Comparison of ENCODE assay signal across 28 mouse cellular contexts in the genomic region with DNA sequence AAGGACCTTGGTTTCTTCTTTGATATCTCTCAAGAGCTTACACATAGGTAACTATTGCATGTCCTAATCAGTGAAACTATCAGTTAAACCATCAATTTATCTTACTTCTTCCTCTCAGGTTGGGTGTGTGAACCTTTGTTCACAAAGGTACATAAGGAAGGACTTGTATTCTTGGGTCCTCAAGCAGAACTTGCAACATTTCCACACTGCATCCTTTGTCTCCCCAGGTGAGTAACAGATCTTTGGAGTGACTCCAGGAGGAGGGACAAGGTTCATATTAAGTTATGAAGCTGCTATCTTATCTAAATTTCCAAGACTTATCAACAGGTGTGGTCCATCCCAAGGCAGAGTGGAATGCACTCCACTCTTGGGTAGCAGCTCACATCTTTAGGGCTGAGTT.
DNase-seq lines count a peak whose midpoint lies in the region; ATAC-seq lines count a peak whose summit lies in the region.
"Had no signal": no experiment of that assay in that cellular context is flagged by ENCODE, and none has a peak within 500 bp of the region (broad histone marks: within the 10 kb centered on the region; RNA-seq: fewer than 3 reads in every experiment).

No protein-coding gene starts in this region.

- DNase-seq in heart, adult 11 months: peak; percentile 18
- peak; percentile 8 for DNase-seq in large intestine, adult 2 months (ENCODE audit: low read depth, low spot score)
- no peak for DNase-seq in cerebellum, postnatal 36 days
- DNase-seq: adrenal gland, adult 8-10 months; adrenal gland, postnatal 14 days; adrenal gland, postnatal 36 days; B cell, adult 2 months; cerebellum, adult 11-12 months; cerebellum, adult 2 months; cerebellum, adult 9-10 months; cerebellum, postnatal 10 days; cerebellum, postnatal 25 days; embryo, embryonic 11 days; forebrain, postnatal 0 days had no signal

- no peak overlapping the region for H3K4me2 ChIP-seq in heart, embryonic 12.5 days
- H3K4me2 ChIP-seq in intestine, embryonic 16.5 days (ENCODE audit: low read depth, low read length): no peak overlapping the region
- H3K4me2 ChIP-seq in liver, embryonic 12.5 days: no peak overlapping the region
- H3K4me2 ChIP-seq: embryonic facial prominence, embryonic 13.5 days; embryonic facial prominence, embryonic 15.5 days; forebrain, embryonic 13.5 days; forebrain, embryonic 15.5 days had no signal

- no peak overlapping the region for H3K4me3 ChIP-seq in heart, embryonic 12.5 days
- H3K4me3 ChIP-seq in intestine, embryonic 16.5 days (ENCODE audit: low read length): no peak overlapping the region
- no peak overlapping the region for H3K4me3 ChIP-seq in liver, embryonic 12.5 days
- H3K4me3 ChIP-seq: embryonic facial prominence, embryonic 13.5 days; embryonic facial prominence, embryonic 15.5 days; erythroblast, embryonic 14.5 days; forebrain, embryonic 10.5 days; forebrain, embryonic 13.5 days; forebrain, embryonic 15.5 days had no signal

- H3K27ac ChIP-seq in heart, embryonic 12.5 days (ENCODE audit: poor library complexity, severe bottlenecking): no peak overlapping the region
- H3K27ac ChIP-seq in intestine, embryonic 16.5 days (ENCODE audit: low read length): no peak overlapping the region
- no peak overlapping the region for H3K27ac ChIP-seq in liver, embryonic 12.5 days
- H3K27ac ChIP-seq: embryonic facial prominence, embryonic 13.5 days; embryonic facial prominence, embryonic 15.5 days; forebrain, embryonic 10.5 days; forebrain, embryonic 13.5 days; forebrain, embryonic 15.5 days had no signal

- no peaks in the 10 kb centered on the region for H3K36me3 ChIP-seq in heart, embryonic 12.5 days
- H3K36me3 ChIP-seq in intestine, embryonic 16.5 days (ENCODE audit: control insufficient read depth, insufficient read depth, low read length): no peaks in the 10 kb centered on the region
- no peaks in the 10 kb centered on the region for H3K36me3 ChIP-seq in liver, embryonic 12.5 days
- H3K36me3 ChIP-seq: embryonic facial prominence, embryonic 13.5 days; embryonic facial prominence, embryonic 15.5 days; forebrain, embryonic 10.5 days; forebrain, embryonic 15.5 days; G1E had no signal

- no peak overlapping the region for H3K9ac ChIP-seq in heart, embryonic 12.5 days
- no peak overlapping the region for H3K9ac ChIP-seq in intestine, embryonic 16.5 days (ENCODE audit: low read depth, low read length)
- H3K9ac ChIP-seq in liver, embryonic 12.5 days: no peak overlapping the region
- H3K9ac ChIP-seq: embryonic facial prominence, embryonic 13.5 days; embryonic facial prominence, embryonic 15.5 days; forebrain, embryonic 13.5 days; forebrain, embryonic 15.5 days; forebrain, postnatal 0 days had no signal

- no peak for ATAC-seq in heart, embryonic 12.5 days (ENCODE audit: insufficient number of reproducible peaks, low FRiP score)
- ATAC-seq in intestine, embryonic 16.5 days: peak; percentile 79
- no peak for ATAC-seq in liver, embryonic 12.5 days
- ATAC-seq: activated CD4-positive, CD25-positive, alpha-beta regulatory T cell, adult 4 months; CD4-positive, CD25-positive, alpha-beta regulatory T cell, adult 4 months; forebrain, embryonic 13.5 days; forebrain, embryonic 15.5 days; forebrain, postnatal 0 days; Patski had no signal

- H3K4me1 ChIP-seq in heart, embryonic 12.5 days (replicated peaks): no peaks in the 10 kb centered on the region
- H3K4me1 ChIP-seq in intestine, embryonic 16.5 days (ENCODE audit: control insufficient read depth, insufficient read depth, low read length): no peaks in the 10 kb centered on the region
- H3K4me1 ChIP-seq in liver, embryonic 12.5 days: no peaks in the 10 kb centered on the region
- H3K4me1 ChIP-seq: embryonic facial prominence, embryonic 13.5 days; embryonic facial prominence, embryonic 15.5 days; forebrain, embryonic 10.5 days; forebrain, embryonic 13.5 days; forebrain, embryonic 15.5 days had no signal

- peaks cover 20% of the 10 kb centered on the region for H3K9me3 ChIP-seq in heart, embryonic 12.5 days (replicated peaks)
- peaks cover 9% of the 10 kb centered on the region; the same call in 1 of the 2 replicates for H3K9me3 ChIP-seq in intestine, embryonic 16.5 days (ENCODE audit: control insufficient read depth, low read length)
- H3K9me3 ChIP-seq in liver, embryonic 12.5 days (replicated peaks): peaks cover 11% of the 10 kb centered on the region

- H3K27me3 ChIP-seq in heart, embryonic 12.5 days (replicated peaks): no peaks in the 10 kb centered on the region
- no peaks in the 10 kb centered on the region for H3K27me3 ChIP-seq in intestine, embryonic 16.5 days (replicated peaks; ENCODE audit: control insufficient read depth, insufficient read depth, low read length)
- H3K27me3 ChIP-seq in liver, embryonic 12.5 days (replicated peaks): no peaks in the 10 kb centered on the region
- H3K27me3 ChIP-seq: CH12.LX; embryonic facial prominence, embryonic 13.5 days; embryonic facial prominence, embryonic 15.5 days; forebrain, embryonic 13.5 days; forebrain, embryonic 15.5 days; Patski had no signal

Comparison
In these comparisons a context has a peak if more than half of its experiments do, and no peak if none do; other contexts are left out.
1. DNase-seq: peak in heart, adult 11 months (single experiment) and large intestine, adult 2 months (single experiment); none in cerebellum, postnatal 36 days (0 of 2).